Mouse (Mus musculus) heart, adult 2 months (tissue): ENCODE results near the gene Irf1.

Experiments used
- CTCF ChIP-seq: fragments of 200-600 bp; IDR thresholded peaks from 2 replicates; pipeline ENCODE4 v1.8.1; 2022; ENCODE audit warnings: antibody characterized with exemption, mild to moderate bottlenecking, moderate library complexity
- POLR2A ChIP-seq: fragments of 200-500 bp; IDR thresholded peaks from 2 replicates; pipeline ENCODE4 v1.6.1; 2011; ENCODE audit warnings: mild to moderate bottlenecking, low read depth, low read length, control low read depth; ENCODE audit not compliant: insufficient read depth

- TF ChIP-seq CTCF (peak; percentile 96), POLR2A (no peak)
Measured at GRCm38 (mm10) chr11:53735682-53736245, 34.0 kb upstream of the Irf1 start.
